Mouse (Mus musculus): ENCODE data around the gene Fasn. TPM values are rescaled to one million over a fixed set of nuclear protein-coding genes. Genes with fewer than 3 reads are reported as not detected.
A peak's percentile ranks its signal among the peaks of the same experiment; 100 is the strongest.
"Not testable (repeated sequence)": the region's sequence is repeated elsewhere in the genome, so short reads cannot be mapped to it uniquely, and the experiment has no call there.

Fasn gene
- polyA plus RNA-seq, 1 experiment from 2014 or later: 70.3 TPM

GRCm38 (mm10) chr11:120777123-120777522, 47.2 kb downstream of the Fasn start:
- H3K4me2 ChIP-seq: no peak overlapping the region
- 0 out of 2 replicates have a peak overlapping the region, but pooled peaks have one; percentile 8 for H3K9ac ChIP-seq (replicated peaks)
- ATAC-seq (ENCODE audit: insufficient number of reproducible peaks, insufficient read depth, low FRiP score, low TSS enrichment, low read depth): no peak
- no peak overlapping the region for H3K27ac ChIP-seq
- no peaks in the 10 kb centered on the region for H3K27me3 ChIP-seq
- H3K36me3 ChIP-seq: peaks cover 20% of the 10 kb centered on the region
- 35% methylated on average over 6 of the region's 6 CpGs for WGBS
- no peaks in the 10 kb centered on the region for H3K9me3 ChIP-seq
- no peak overlapping the region for H3K4me3 ChIP-seq (replicated peaks)
- 0 out of 2 replicates have a peak, but pooled peaks cover 9% of the 10 kb centered on the region for H3K4me1 ChIP-seq (replicated peaks)

GRCm38 (mm10) chr11:120775774-120776469, 48.4 kb downstream of the Fasn start:
- H3K36me3 ChIP-seq: peaks cover 11% of the 10 kb centered on the region; the same call in 1 of the 2 replicates
- no peak overlapping the region for H3K27ac ChIP-seq
- peak; percentile 73 for ATAC-seq (ENCODE audit: insufficient number of reproducible peaks, insufficient read depth, low FRiP score, low TSS enrichment, low read depth)
- 0 out of 2 replicates have a peak, but pooled peaks cover 9% of the 10 kb centered on the region for H3K4me1 ChIP-seq (replicated peaks)
- H3K9me3 ChIP-seq: no peaks in the 10 kb centered on the region; the same call in 1 of the 2 replicates
- 29% methylated on average over 15 of the region's 15 CpGs for WGBS
- no peak overlapping the region for H3K9ac ChIP-seq (replicated peaks)
- H3K4me2 ChIP-seq: 0 out of 2 replicates have a peak overlapping the region, but pooled peaks have one; percentile 2
- no peaks in the 10 kb centered on the region for H3K27me3 ChIP-seq
- no peak overlapping the region for H3K4me3 ChIP-seq (replicated peaks)

GRCm38 (mm10) chr11:120773463-120774190, 50.7 kb downstream of the Fasn start:
- H3K27ac ChIP-seq: no peak overlapping the region
- ATAC-seq (ENCODE audit: insufficient number of reproducible peaks, insufficient read depth, low FRiP score, low TSS enrichment, low read depth): no peak
- no peak overlapping the region for H3K4me2 ChIP-seq
- no peaks in the 10 kb centered on the region for H3K27me3 ChIP-seq
- H3K36me3 ChIP-seq: no peaks in the 10 kb centered on the region
- H3K9ac ChIP-seq (replicated peaks): no peak overlapping the region; the same call in 1 of the 2 replicates
- no peaks in the 10 kb centered on the region; the same call in 1 of the 2 replicates for H3K9me3 ChIP-seq
- WGBS: 85% methylated on average over 7 of the region's 7 CpGs
- no peak overlapping the region for H3K4me3 ChIP-seq (replicated peaks)
- 0 out of 2 replicates have a peak, but pooled peaks cover 9% of the 10 kb centered on the region for H3K4me1 ChIP-seq (replicated peaks)

GRCm38 (mm10) chr11:120772749-120773148, 51.6 kb downstream of the Fasn start:
- H3K4me2 ChIP-seq: no peak overlapping the region
- no peak overlapping the region for H3K4me3 ChIP-seq (replicated peaks)
- WGBS: 78% methylated on average over 3 of the region's 3 CpGs
- no peak overlapping the region for H3K27ac ChIP-seq
- no peaks in the 10 kb centered on the region; the same call in 1 of the 2 replicates for H3K9me3 ChIP-seq
- no peaks in the 10 kb centered on the region for H3K36me3 ChIP-seq
- no peak for ATAC-seq (ENCODE audit: insufficient number of reproducible peaks, insufficient read depth, low FRiP score, low TSS enrichment, low read depth)
- 0 out of 2 replicates have a peak, but pooled peaks cover 9% of the 10 kb centered on the region for H3K4me1 ChIP-seq (replicated peaks)
- no peaks in the 10 kb centered on the region for H3K27me3 ChIP-seq
- no peak overlapping the region for H3K9ac ChIP-seq (replicated peaks)

GRCm38 (mm10) chr11:120768206-120768605, 56.1 kb downstream of the Fasn start:
- no peak for ATAC-seq (ENCODE audit: insufficient number of reproducible peaks, insufficient read depth, low FRiP score, low TSS enrichment, low read depth)
- no peak overlapping the region for H3K4me2 ChIP-seq
- no peaks in the 10 kb centered on the region; the same call in 1 of the 2 replicates for H3K9me3 ChIP-seq
- H3K4me3 ChIP-seq (replicated peaks): no peak overlapping the region
- 79% methylated on average over 1 of the region's 1 CpGs for WGBS
- no peaks in the 10 kb centered on the region for H3K4me1 ChIP-seq (replicated peaks)
- H3K27me3 ChIP-seq: 0 out of 2 replicates have a peak, but pooled peaks cover 6% of the 10 kb centered on the region
- H3K36me3 ChIP-seq: no peaks in the 10 kb centered on the region
- no peak overlapping the region for H3K9ac ChIP-seq (replicated peaks)
- H3K27ac ChIP-seq: no peak overlapping the region

- not testable (repeated sequence) for H3K9ac ChIP-seq (replicated peaks); H3K4me1 ChIP-seq (replicated peaks); H3K4me2 ChIP-seq; H3K4me3 ChIP-seq (replicated peaks); H3K9me3 ChIP-seq; H3K27ac ChIP-seq; ATAC-seq (ENCODE audit: insufficient number of reproducible peaks, insufficient read depth, low FRiP score, low TSS enrichment, low read depth); H3K36me3 ChIP-seq
- WGBS: 90% methylated on average over 5 of the region's 7 CpGs
- peaks cover 13% of the 10 kb centered on the region for H3K27me3 ChIP-seq
These were observed 57.3 kb downstream of the Fasn start for GRCm38 (mm10) chr11:120767023-120767422.

GRCm38 (mm10) chr11:120763121-120763999, 61.0 kb downstream of the Fasn start:
- not testable (repeated sequence) for H3K27ac ChIP-seq; H3K4me1 ChIP-seq (replicated peaks); ATAC-seq (ENCODE audit: insufficient number of reproducible peaks, insufficient read depth, low FRiP score, low TSS enrichment, low read depth); H3K4me3 ChIP-seq (replicated peaks); H3K36me3 ChIP-seq; H3K9ac ChIP-seq (replicated peaks)
- H3K4me2 ChIP-seq: peak overlapping the region; percentile 35
- H3K27me3 ChIP-seq: peaks cover 20% of the 10 kb centered on the region
- 5% methylated on average over 8 of the region's 23 CpGs for WGBS
- H3K9me3 ChIP-seq: peaks cover 15% of the 10 kb centered on the region; the same call in 1 of the 2 replicates

GRCm38 (mm10) chr11:120762672-120763041, 61.7 kb downstream of the Fasn start, which contains the start of gene Hmga1b:
Gene Hmga1b, plus strand, starts transcription at chr11:120762794.
- H3K27me3 ChIP-seq: peaks cover 20% of the 10 kb centered on the region
- not testable (repeated sequence) for H3K4me3 ChIP-seq (replicated peaks); ATAC-seq (ENCODE audit: insufficient number of reproducible peaks, insufficient read depth, low FRiP score, low TSS enrichment, low read depth); H3K36me3 ChIP-seq; H3K4me1 ChIP-seq (replicated peaks)
- peak within 1 kb of the TSS; percentile 17; the same call in 1 of the 2 replicates for H3K27ac ChIP-seq
- peak within 1 kb of the TSS; percentile 35 for H3K4me2 ChIP-seq
- peaks cover 22% of the 10 kb centered on the region; the same call in 1 of the 2 replicates for H3K9me3 ChIP-seq
- H3K9ac ChIP-seq (replicated peaks): peak within 1 kb of the TSS; percentile 23; the same call in 1 of the 2 replicates
- WGBS: 19% methylated on average over 14 of the region's 14 CpGs

- peaks cover 20% of the 10 kb centered on the region for H3K27me3 ChIP-seq
- H3K4me1 ChIP-seq (replicated peaks): peaks cover 7% of the 10 kb centered on the region; the same call in 1 of the 2 replicates
- H3K36me3 ChIP-seq: no peaks in the 10 kb centered on the region
- peak overlapping the region; percentile 17; the same call in 1 of the 2 replicates for H3K27ac ChIP-seq
- peak overlapping the region; percentile 23; the same call in 1 of the 2 replicates for H3K9ac ChIP-seq (replicated peaks)
- no peak overlapping the region for H3K4me3 ChIP-seq (replicated peaks)
- no peak for ATAC-seq (ENCODE audit: insufficient number of reproducible peaks, insufficient read depth, low FRiP score, low TSS enrichment, low read depth)
- peaks cover 24% of the 10 kb centered on the region; the same call in 1 of the 2 replicates for H3K9me3 ChIP-seq
- WGBS: 67% methylated on average over 14 of the region's 14 CpGs
- H3K4me2 ChIP-seq: peak overlapping the region; percentile 35
These were observed 62.3 kb downstream of the Fasn start for GRCm38 (mm10) chr11:120761811-120762671.

- Histone ChIP-seq H3K9me3 (peaks cover 30% of the 10 kb centered on the region), H3K4me3 (replicated peaks) (no peak overlapping the region), H3K4me1 (replicated peaks) (peaks cover 7% of the 10 kb centered on the region; the same call in 1 of the 2 replicates), H3K27ac (no peak overlapping the region), H3K27me3 (peaks cover 14% of the 10 kb centered on the region), H3K9ac (replicated peaks) (no peak overlapping the region), H3K36me3 (no peaks in the 10 kb centered on the region), H3K4me2 (no peak overlapping the region)
- WGBS: 89% methylated on average over 9 of the region's 9 CpGs
- ATAC-seq (ENCODE audit: insufficient number of reproducible peaks, insufficient read depth, low FRiP score, low TSS enrichment, low read depth): no peak
These were observed 64.1 kb downstream of the Fasn start for GRCm38 (mm10) chr11:120760236-120760635.
